Mouse (Mus musculus) C2C12 (cell line): Measurements from ENCODE around the gene Tesc.

ENCODE experiments used
- CTCF ChIP-seq: IDR thresholded peaks from one replicate; pipeline ENCODE4 v1.5.1; 2011; ENCODE audit not compliant: control insufficient read depth, insufficient read depth, insufficient read length
- MAX ChIP-seq: IDR thresholded peaks from one replicate; pipeline ENCODE4 v1.6.1; 2011; ENCODE audit warnings: mild to moderate bottlenecking, control low read depth
- MYOD1 ChIP-seq: IDR thresholded peaks from one replicate; pipeline ENCODE4 v1.6.1; 2011; ENCODE audit warnings: low read depth; ENCODE audit not compliant: control insufficient read depth, insufficient read length
- USF1 ChIP-seq: IDR thresholded peaks from one replicate; pipeline ENCODE4 v1.6.1; 2011; ENCODE audit warnings: low read depth, mild to moderate bottlenecking, control low read depth, moderate library complexity

- TF ChIP-seq CTCF: no peak
- TF ChIP-seq MAX: no peak
- no peak for TF ChIP-seq USF1
- TF ChIP-seq MYOD1: no peak
Measured at GRCm38 (mm10) chr5:118043761-118044160, 16.2 kb downstream of the Tesc start.
